Mouse (Mus musculus) CH12.LX (cell line): ENCODE measurements at regions not wholly inside any gene's neighbourhood (a gene's known extent, or its start where the extent isn't known, plus 50 kb on each side); places are given as distances from the start of the nearest gene placed in this dataset.

ENCODE experiments used
- DNase-seq: peaks from one replicate; pipeline ENCODE4 v3.0.0-alpha.2; 2013; ENCODE audit errors: extremely low read depth
- H3K27ac ChIP-seq: 2 replicates; pipeline ENCODE4 v1.5.1; 2012; ENCODE audit warnings: low read depth, mild to moderate bottlenecking, control low read depth, moderate library complexity; ENCODE audit not compliant: insufficient read depth
- H3K27me3 ChIP-seq: replicated peaks from 2 replicates; pipeline ENCODE3; 2012; ENCODE audit warnings: inconsistent platforms
- H3K36me3 ChIP-seq, 2 experiments: replicated peaks in 1 of 2; 2 replicates each; pipeline versions ENCODE3 to v1.6.1; 2012; ENCODE audit warnings: inconsistent platforms in 1 of 2, low read length in 1 of 2, mild to moderate bottlenecking in 1 of 2, mixed read lengths in 1 of 2, moderate library complexity in 1 of 2; ENCODE audit not compliant: control insufficient read depth in 1 of 2, insufficient read depth in 1 of 2
- H3K4me1 ChIP-seq, 2 experiments: 2 replicates each; pipeline ENCODE4 v1.6.1; 2012; ENCODE audit warnings: inconsistent platforms in 1 of 2, moderate library complexity in 1 of 2; ENCODE audit not compliant: insufficient read depth in 2 of 2, control insufficient read depth in 1 of 2
- H3K4me2 ChIP-seq: 2 replicates; pipeline ENCODE4 v1.6.1; 2012; ENCODE audit warnings: low read depth, mild to moderate bottlenecking, control low read depth; ENCODE audit not compliant: poor library complexity, insufficient read depth, severe bottlenecking
- H3K4me3 ChIP-seq, 3 experiments: fragments of 150-350 bp in 1 of 3; sonication (generic) in 1 of 3; replicated peaks in 1 of 3; 2 replicates each; pipeline versions ENCODE3 to v1.5.1; 2011 to 2012; ENCODE audit warnings: low read depth in 2 of 3, low read length in 2 of 3, mild to moderate bottlenecking in 2 of 3, moderate library complexity in 2 of 3, control low read depth in 1 of 3, improper control_type of control experiment in 1 of 3, inconsistent platforms in 1 of 3, mixed read lengths in 1 of 3; ENCODE audit not compliant: poor library complexity in 1 of 3
- H3K79me2 ChIP-seq: replicated peaks from 2 replicates; pipeline ENCODE4 v1.6.1; 2012; ENCODE audit warnings: mild to moderate bottlenecking, moderate library complexity; ENCODE audit not compliant: control insufficient read depth, poor library complexity, insufficient read depth, severe bottlenecking; ENCODE audit errors: extremely low read depth
- H3K9ac ChIP-seq: 2 replicates; pipeline ENCODE4 v1.6.1; 2012; ENCODE audit warnings: low read depth, mild to moderate bottlenecking, control low read depth, moderate library complexity; ENCODE audit not compliant: insufficient read depth
- H3K9me3 ChIP-seq: replicated peaks from 2 replicates; pipeline ENCODE3; 2012; ENCODE audit warnings: low read length, inconsistent platforms, mixed read lengths
- BHLHE40 ChIP-seq: IDR thresholded peaks from 2 replicates; pipeline ENCODE4 v1.6.1; 2011; ENCODE audit warnings: mild to moderate bottlenecking, low read depth, low read length, improper control_type of control experiment
- GABPA ChIP-seq: IDR thresholded peaks from 2 replicates; pipeline ENCODE4 v1.6.1; 2012; ENCODE audit warnings: low read depth, low read length, improper control_type of control experiment, inconsistent platforms; ENCODE audit not compliant: insufficient replicate concordance
- HCFC1 ChIP-seq: IDR thresholded peaks from 2 replicates; pipeline ENCODE4 v1.6.1; 2012; ENCODE audit warnings: low read depth, mild to moderate bottlenecking, inconsistent platforms, low read length, improper control_type of control experiment
- JUN ChIP-seq: IDR thresholded peaks from 2 replicates; pipeline ENCODE4 v1.6.1; 2011; ENCODE audit warnings: low read depth, mild to moderate bottlenecking, low read length, improper control_type of control experiment, moderate library complexity; ENCODE audit not compliant: insufficient read depth
- JUND ChIP-seq: conservative IDR thresholded peaks from 2 replicates; pipeline ENCODE4 v1.6.1; 2011; ENCODE audit warnings: low read depth, low read length, improper control_type of control experiment
- KAT2A ChIP-seq: IDR thresholded peaks from 2 replicates; pipeline ENCODE4 v1.6.1; 2012; ENCODE audit warnings: low read length, improper control_type of control experiment, inconsistent platforms; ENCODE audit not compliant: insufficient replicate concordance
- MAFK ChIP-seq: IDR thresholded peaks from 2 replicates; pipeline ENCODE4 v1.6.1; 2011; ENCODE audit warnings: low read length, improper control_type of control experiment; ENCODE audit not compliant: insufficient replicate concordance
- MEF2A ChIP-seq: IDR thresholded peaks from 2 replicates; pipeline ENCODE4 v1.6.1; 2014; ENCODE audit warnings: low read depth, mild to moderate bottlenecking, inconsistent platforms, low read length, improper control_type of control experiment, borderline replicate concordance
- MXI1 ChIP-seq: IDR thresholded peaks from 2 replicates; pipeline ENCODE4 v1.6.1; 2011; ENCODE audit warnings: mild to moderate bottlenecking, low read depth, low read length, improper control_type of control experiment
- MYC ChIP-seq: IDR thresholded peaks from 2 replicates; pipeline ENCODE4 v1.6.1; 2011; ENCODE audit warnings: low read depth, mild to moderate bottlenecking, improper control_type of control experiment, low read length
- NELFE ChIP-seq: IDR thresholded peaks from 2 replicates; pipeline ENCODE4 v1.6.1; 2011; ENCODE audit warnings: low read depth, low read length, improper control_type of control experiment
- NRF1 ChIP-seq: IDR thresholded peaks from 2 replicates; pipeline ENCODE4 v1.6.1; 2014; ENCODE audit warnings: low read depth, mild to moderate bottlenecking, inconsistent platforms, low read length, improper control_type of control experiment, moderate library complexity
- PAX5 ChIP-seq: IDR thresholded peaks from 2 replicates; pipeline ENCODE4 v1.6.1; 2012; ENCODE audit warnings: low read length, inconsistent platforms, mixed read lengths
- POLR2AphosphoS2 ChIP-seq: IDR thresholded peaks from 2 replicates; pipeline ENCODE4 v1.6.1; 2011; ENCODE audit warnings: low read depth, low read length, improper control_type of control experiment
- TBP ChIP-seq: conservative IDR thresholded peaks from 2 replicates; pipeline ENCODE4 v1.6.1; 2011; ENCODE audit warnings: low read depth, low read length, improper control_type of control experiment
- TCF12 ChIP-seq: IDR thresholded peaks from 2 replicates; pipeline ENCODE4 v1.6.1; 2014; ENCODE audit warnings: low read depth, mild to moderate bottlenecking, inconsistent platforms, low read length, improper control_type of control experiment
- UBTF ChIP-seq: IDR thresholded peaks from 2 replicates; pipeline ENCODE4 v1.6.1; 2012; ENCODE audit warnings: low read depth, mild to moderate bottlenecking, inconsistent platforms, low read length, improper control_type of control experiment, moderate library complexity
- USF1 ChIP-seq: IDR thresholded peaks from 2 replicates; pipeline ENCODE4 v1.6.1; 2014; ENCODE audit warnings: low read depth, mild to moderate bottlenecking, inconsistent platforms, low read length, improper control_type of control experiment
- USF2 ChIP-seq: conservative IDR thresholded peaks from 2 replicates; pipeline ENCODE4 v1.6.1; 2011; ENCODE audit warnings: low read depth, low read length, improper control_type of control experiment
- ZC3H11A ChIP-seq: IDR thresholded peaks from 2 replicates; pipeline ENCODE4 v1.6.1; 2012; ENCODE audit warnings: low read depth, mild to moderate bottlenecking, inconsistent platforms, low read length, improper control_type of control experiment
- dilution Hi-C: fragments of 300-500 bp; cut with MboI; formaldehyde crosslinking; loops from 2 replicates; pipeline ENCODE4 v1.14.3; 2020; ENCODE audit warnings: low sequenced_read_pairs; ENCODE audit not compliant: extremely low pct_unique_long_range_greater_than_20kb, extremely low pct_ligation_motif_present
- in situ Hi-C: fragments of 300-500 bp; cut with MboI; formaldehyde crosslinking; loops from 3 replicates; pipeline ENCODE4 v1.14.3; 2019; ENCODE audit warnings: low sequenced_read_pairs, low pct_ligation_motif_present, low pct_unique_long_range_greater_than_20kb, mixed read lengths

- Histone ChIP-seq H3K27ac (no peak overlapping the region), H3K4me1 (no peaks in the 10 kb centered on the region), H3K36me3 (no peaks in the 10 kb centered on the region), H3K9me3 (no peaks in the 10 kb centered on the region), H3K4me3 (no peak overlapping the region), H3K27me3 (no peaks in the 10 kb centered on the region), H3K9ac (no peak overlapping the region), H3K79me2 (no peaks in the 10 kb centered on the region)
- dilution Hi-C loops = no loop called here
- DNase-seq = no peak
- no peak for TF ChIP-seq UBTF
- no peak for TF ChIP-seq NELFE
- no peak for TF ChIP-seq TCF12
- no peak for TF ChIP-seq MAFK
- no peak for TF ChIP-seq USF2
- no peak for TF ChIP-seq TBP
- no peak for TF ChIP-seq POLR2AphosphoS2
- no peak for TF ChIP-seq KAT2A
- TF ChIP-seq MYC = no peak
- TF ChIP-seq JUND = no peak
- no peak for TF ChIP-seq NRF1
- TF ChIP-seq MXI1 = no peak
- TF ChIP-seq ZC3H11A = no peak
- no peak for TF ChIP-seq USF1
- no peak for TF ChIP-seq MEF2A
- TF ChIP-seq GABPA = no peak
- TF ChIP-seq, all 38 proteins: peak for 0
- in situ Hi-C loops = loop anchor here (25.0 kb wide), 1 partner anchor 109 kb away; no protein-coding TSS in a partner anchor
- H3K4me2 ChIP-seq = no peak overlapping the region
Observed at GRCm38 (mm10) chrX:42396441-42396840, 93.0 kb upstream of the Tex13c2 start.

- in situ Hi-C loops (loop anchor here (25.0 kb wide), 1 partner anchor 112 kb away; no protein-coding TSS in a partner anchor), dilution Hi-C loops (no loop called here)
- no peaks in the 10 kb centered on the region for H3K79me2 ChIP-seq
- TF ChIP-seq UBTF (no peak), NELFE (no peak), TBP (no peak), BHLHE40 (no peak), MAFK (no peak), MYC (no peak), JUN (no peak), PAX5 (no peak), HCFC1 (no peak)
- TF ChIP-seq, all 38 proteins: peak for 0
- H3K36me3 ChIP-seq = no peaks in the 10 kb centered on the region
- H3K9ac ChIP-seq = no peak overlapping the region
- no peaks in the 10 kb centered on the region for H3K9me3 ChIP-seq
- H3K4me3 ChIP-seq = no peak overlapping the region
- no peaks in the 10 kb centered on the region for H3K4me1 ChIP-seq
- no peak for DNase-seq
- H3K27me3 ChIP-seq = no peaks in the 10 kb centered on the region
- H3K4me2 ChIP-seq = no peak overlapping the region
- no peak overlapping the region for H3K27ac ChIP-seq
Observed at GRCm38 (mm10) chrX:42398836-42399235, 90.7 kb upstream of the Tex13c2 start.
